Mouse (Mus musculus) common myeloid progenitor, adult 5-6 weeks (primary cell): ENCODE results near the gene Zbtb7a. TPM values are rescaled to one million over a fixed set of nuclear protein-coding genes. Genes with fewer than 3 reads are reported as not detected.
"Not testable (repeated sequence)": the region's sequence is repeated elsewhere in the genome, so short reads cannot be mapped to it uniquely, and the experiment has no call there.

Source experiments
- ATAC-seq: replicated peaks from 2 replicates; pipeline ENCODE4 v1.8.0; 2016; ENCODE audit warnings: low read depth, mild to moderate bottlenecking, moderate TSS enrichment, inconsistent platforms; ENCODE audit not compliant: poor library complexity, severe bottlenecking
- total RNA-seq: library from RNA; stranded (forward); fragments of 200-1000, 187-1606 nt; gene quantifications from 2 replicates; pipeline ENCODE4 v1.2.3, GENCODE M21; 2017

Zbtb7a gene
- total RNA-seq, 1 experiment from 2014 or later: 14.5 TPM

GRCm38 (mm10) chr10:81165118-81165517 lies 30.1 kb downstream of the Zbtb7a start:
- no peak for ATAC-seq

- peak; percentile 85 for ATAC-seq
Observed at GRCm38 (mm10) chr10:81167200-81168086, 32.4 kb downstream of the Zbtb7a start, which contains the start of gene Pias4. Gene Pias4 (minus strand): TSS chr10:81167923.

- peak; percentile 9; the same call in 1 of the 2 replicates for ATAC-seq
Observed at GRCm38 (mm10) chr10:81168087-81168431, 33.0 kb downstream of the Zbtb7a start.

GRCm38 (mm10) chr10:81168521-81169244 lies 33.7 kb downstream of the Zbtb7a start:
- ATAC-seq: peak; percentile 55

- peak; percentile 20; the same call in 1 of the 2 replicates for ATAC-seq
Observed at GRCm38 (mm10) chr10:81169411-81169900, 34.4 kb downstream of the Zbtb7a start.

GRCm38 (mm10) chr10:81173132-81173531 lies 38.1 kb downstream of the Zbtb7a start:
- peak; percentile 45 for ATAC-seq

- ATAC-seq: peak; percentile 59
Observed at GRCm38 (mm10) chr10:81174617-81175344, 39.8 kb downstream of the Zbtb7a start.

- not testable (repeated sequence) for ATAC-seq
Observed at GRCm38 (mm10) chr10:81175345-81175701, 40.3 kb downstream of the Zbtb7a start.

GRCm38 (mm10) chr10:81175936-81176465 lies 41.0 kb downstream of the Zbtb7a start:
- no peak for ATAC-seq

GRCm38 (mm10) chr10:81176466-81177271 lies 41.6 kb downstream of the Zbtb7a start, which contains the start of gene Eef2:
Gene Eef2 (plus strand): TSS chr10:81176631.
- ATAC-seq: peak; percentile 50

GRCm38 (mm10) chr10:81177491-81177925 lies 42.5 kb downstream of the Zbtb7a start:
- ATAC-seq: no peak

GRCm38 (mm10) chr10:81177958-81178712 lies 43.1 kb downstream of the Zbtb7a start:
- ATAC-seq: no peak

GRCm38 (mm10) chr10:81178927-81179326 lies 43.9 kb downstream of the Zbtb7a start:
- no peak for ATAC-seq

GRCm38 (mm10) chr10:81179451-81180342 lies 44.7 kb downstream of the Zbtb7a start:
- no peak for ATAC-seq

- ATAC-seq: no peak
Observed at GRCm38 (mm10) chr10:81180946-81181345, 45.9 kb downstream of the Zbtb7a start.

GRCm38 (mm10) chr10:81181860-81182259 lies 46.8 kb downstream of the Zbtb7a start:
- not testable (repeated sequence) for ATAC-seq
